Mouse (Mus musculus): ENCODE measurements around the gene Sptb.

DNA sequence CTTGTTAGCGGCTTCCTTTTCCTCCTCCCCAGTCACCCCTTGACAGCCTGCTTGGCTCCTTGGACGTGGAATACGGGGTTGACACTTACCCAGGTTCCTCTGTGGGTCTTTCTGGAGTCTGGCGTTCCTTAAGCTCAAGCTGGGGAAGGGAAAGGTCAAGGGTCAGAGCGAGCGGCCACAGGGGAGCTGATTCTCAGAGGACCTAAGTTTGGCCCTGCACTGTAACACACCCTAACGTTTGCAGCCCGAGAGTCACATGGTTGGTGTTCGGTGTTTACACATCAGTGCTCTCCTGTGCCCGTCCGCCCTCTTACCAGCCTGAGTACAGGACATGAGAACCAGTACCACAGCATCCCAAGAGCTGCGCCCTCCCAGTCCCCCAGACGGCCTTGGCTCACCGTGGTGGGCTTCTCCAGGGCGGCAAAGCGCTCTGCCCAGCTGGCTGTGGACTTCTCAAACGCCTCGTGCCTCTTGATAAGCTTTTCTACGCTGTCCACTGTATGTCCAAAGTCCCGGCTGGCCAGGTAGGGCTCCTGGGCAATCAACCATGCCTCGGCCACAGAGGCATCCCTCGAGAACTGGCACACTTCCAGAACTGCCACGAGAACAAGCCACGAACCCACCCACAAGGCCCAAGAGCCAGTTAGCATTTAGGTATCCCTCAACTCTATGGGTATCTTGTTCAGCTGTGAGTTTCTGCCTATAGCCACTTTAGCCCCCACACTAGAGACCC is 112.0 kb downstream of the Sptb start:
- TF ChIP-seq POLR2A (IDR thresholded peaks at IDR 0.05; ENCODE audit: borderline replicate concordance, control insufficient read depth, low read depth, low read length) (no peak), CTCF (IDR thresholded peaks at IDR 0.05; ENCODE audit: control insufficient read depth, insufficient read depth, low read length) (no peak)
